Mouse (Mus musculus) stomach, postnatal 0 days (tissue): ENCODE measurements at regions not wholly inside any gene's neighbourhood (a gene's known extent, or its start where the extent isn't known, plus 50 kb on each side); places are given as distances from the start of the nearest gene placed in this dataset.

Experiments used
- CTCF ChIP-seq: IDR thresholded peaks from 2 replicates; pipeline ENCODE4 v1.5.1; 2016; ENCODE audit warnings: antibody characterized with exemption, low read depth, mild to moderate bottlenecking, moderate library complexity
- EP300 ChIP-seq: optimal IDR thresholded peaks from 2 replicates; pipeline ENCODE3; 2016; ENCODE audit warnings: antibody characterized with exemption

- TF ChIP-seq EP300 (no peak), CTCF (peak; percentile 45)
Observed at GRCm38 (mm10) chr2:47466043-47466442, 1347.9 kb upstream of the Acvr2a start.
